Mouse (Mus musculus): ENCODE results near the gene Mark3.

DNA sequence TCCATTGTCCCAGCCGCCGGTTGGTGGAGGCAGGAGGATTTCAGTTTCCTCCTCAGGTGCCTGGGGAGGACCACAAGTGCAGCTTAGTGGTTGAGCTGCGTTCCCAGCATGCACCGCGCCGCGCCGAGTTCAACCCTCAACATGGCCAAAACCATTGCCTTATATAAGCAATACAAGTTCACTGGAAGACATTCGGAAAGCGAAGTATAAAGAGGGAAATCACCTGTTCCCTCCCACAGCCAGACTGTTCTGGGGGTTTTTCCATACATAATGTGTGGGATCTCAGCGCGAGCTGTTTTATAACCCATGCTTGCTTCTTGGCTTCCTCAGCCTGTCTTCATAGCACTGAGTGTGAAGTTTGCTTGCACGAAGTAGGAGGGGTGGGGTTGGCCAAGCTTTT is 92.1 kb downstream of the Mark3 start:
- TF ChIP-seq GATA1 (IDR thresholded peaks at IDR 0.05; ENCODE audit: borderline replicate concordance, low read length) (no peak), FLI1 (IDR thresholded peaks at IDR 0.05; ENCODE audit: low read length) (no peak)

Measured in megakaryocyte, embryonic 14.5 days (primary cell).